Mouse (Mus musculus) neural tube, embryonic 12.5 days (tissue): Measurements from ENCODE around the gene Actg2. TPM values are rescaled to one million over a fixed set of nuclear protein-coding genes. Genes with fewer than 3 reads are reported as not detected.
A peak's percentile ranks its signal among the peaks of the same experiment; 100 is the strongest.

Source experiments
- ATAC-seq: fragments of 200-750 bp; cut with Nextera tagmentation; 2 replicates; pipeline ENCODE4 v1.8.0; 2017; ENCODE audit warnings: low read depth, mild to moderate bottlenecking, moderate TSS enrichment, moderate library complexity; ENCODE audit not compliant: low FRiP score
- H3K27ac ChIP-seq: fragments of 300-500 bp; sonication (generic); 2 replicates; pipeline ENCODE4 v1.5.1; 2016
- H3K27me3 ChIP-seq: fragments of 300-500 bp; sonication (generic); replicated peaks from 2 replicates; pipeline ENCODE4 v1.6.1; 2016; ENCODE audit warnings: mild to moderate bottlenecking
- H3K36me3 ChIP-seq: fragments of 300-500 bp; sonication (generic); 2 replicates; pipeline ENCODE4 v1.6.1; 2016; ENCODE audit warnings: mild to moderate bottlenecking
- H3K4me1 ChIP-seq: fragments of 300-500 bp; sonication (generic); 2 replicates; pipeline ENCODE4 v1.6.1; 2016
- H3K4me2 ChIP-seq: fragments of 300-500 bp; sonication (generic); replicated peaks from 2 replicates; pipeline ENCODE4 v1.6.1; 2016; ENCODE audit warnings: mild to moderate bottlenecking
- H3K4me3 ChIP-seq: fragments of 300-500 bp; sonication (generic); 2 replicates; pipeline ENCODE4 v1.5.1; 2016
- H3K9ac ChIP-seq: fragments of 300-500 bp; sonication (generic); 2 replicates; pipeline ENCODE4 v1.6.1; 2016; ENCODE audit warnings: mild to moderate bottlenecking
- H3K9me3 ChIP-seq: fragments of 300-500 bp; sonication (generic); 2 replicates; pipeline ENCODE4 v1.6.1; 2016; ENCODE audit warnings: mild to moderate bottlenecking
- WGBS: fragments of 180-500 bp; shearing (Covaris S2); methylation state at CpG from one replicate; pipeline ENCODE4 v1.1.7; 2016; 5-methylcytosine and 5-hydroxymethylcytosine counted together
- polyA plus RNA-seq: library from polyadenylated mRNA; unstranded; fragments of >200 nt; fragmentation: Nextera tagmentation; extraction: Ambion mirVana; gene quantifications from 2 replicates; pipeline ENCODE4 v1.2.1, GENCODE M21; 2016

Gene Actg2
- polyA plus RNA-seq, 1 experiment from 2014 or later = 1.3 TPM

- no peak for ATAC-seq
- H3K4me1 ChIP-seq = peaks cover 10% of the 10 kb centered on the region
- no peaks in the 10 kb centered on the region for H3K27me3 ChIP-seq
- WGBS = 38% methylated on average over 6 of the region's 6 CpGs
- H3K4me2 ChIP-seq = peak overlapping the region; percentile 79
- peak overlapping the region; percentile 85 for H3K4me3 ChIP-seq
- peak overlapping the region; percentile 92; the same call in 1 of the 2 replicates for H3K27ac ChIP-seq
- no peaks in the 10 kb centered on the region for H3K9me3 ChIP-seq
- H3K36me3 ChIP-seq = no peaks in the 10 kb centered on the region
- H3K9ac ChIP-seq = peak overlapping the region; percentile 47
Measured at GRCm38 (mm10) chr6:83507168-83507546, 28.9 kb downstream of the Actg2 start.

DNA sequence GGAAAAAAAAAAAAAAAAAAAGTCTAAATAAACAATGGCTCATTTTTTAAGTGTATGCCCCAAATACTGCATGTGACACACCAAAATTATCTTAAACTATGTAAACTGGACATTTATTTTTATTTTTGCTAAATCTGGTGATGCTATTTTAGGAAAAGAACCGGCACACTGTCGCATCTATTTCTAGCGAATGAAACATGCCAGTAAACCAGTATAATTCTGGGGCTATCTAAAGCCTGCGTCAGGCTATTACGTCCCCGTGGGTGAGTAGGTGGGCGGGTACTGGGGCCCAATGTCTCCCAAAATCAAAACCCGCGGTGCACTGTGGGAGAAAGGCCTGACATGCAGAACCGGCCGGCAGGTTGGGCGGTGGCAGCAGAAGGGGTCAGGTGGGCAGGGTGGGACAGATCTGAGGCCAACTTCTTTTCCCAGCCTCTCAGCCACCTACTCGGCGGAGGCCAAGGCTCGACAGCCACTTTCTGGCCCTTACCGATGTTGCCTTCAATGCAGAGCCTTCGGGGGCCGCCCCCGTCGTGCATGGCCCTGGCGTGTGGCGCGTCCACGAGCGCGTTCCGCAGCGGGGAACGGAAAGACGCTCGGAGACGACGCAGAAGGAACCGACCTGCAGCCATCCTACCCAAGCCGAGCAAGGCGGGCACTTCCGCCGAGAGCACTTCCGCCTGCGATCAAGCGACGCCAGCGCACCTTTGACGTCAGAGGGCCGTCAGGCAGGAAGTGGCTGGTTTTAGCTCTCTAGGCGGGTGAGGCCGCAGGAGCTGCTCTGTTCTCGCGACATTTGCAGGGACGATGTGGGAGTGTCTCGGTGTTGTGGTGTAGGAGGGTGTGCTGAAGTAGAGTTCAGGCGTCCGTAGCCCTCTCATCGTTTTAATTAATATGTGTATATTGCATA lies 29.6 kb downstream of the Actg2 start, which contains the start of gene Dguok:
Dguok (minus strand) TSS at position 712 of the 910 bp plus-strand sequence.
- Histone ChIP-seq H3K4me1 (peaks cover 10% of the 10 kb centered on the region), H3K9ac (peak within 1 kb of the TSS; percentile 77), H3K4me3 (peak within 1 kb of the TSS; percentile 85), H3K36me3 (no peaks in the 10 kb centered on the region), H3K27me3 (no peaks in the 10 kb centered on the region), H3K4me2 (peak within 1 kb of the TSS; percentile 79), H3K27ac (peak within 1 kb of the TSS; percentile 92), H3K9me3 (no peaks in the 10 kb centered on the region)
- peak; percentile 100 for ATAC-seq
- under 1% methylated on average over 54 of the region's 54 CpGs for WGBS

DNA sequence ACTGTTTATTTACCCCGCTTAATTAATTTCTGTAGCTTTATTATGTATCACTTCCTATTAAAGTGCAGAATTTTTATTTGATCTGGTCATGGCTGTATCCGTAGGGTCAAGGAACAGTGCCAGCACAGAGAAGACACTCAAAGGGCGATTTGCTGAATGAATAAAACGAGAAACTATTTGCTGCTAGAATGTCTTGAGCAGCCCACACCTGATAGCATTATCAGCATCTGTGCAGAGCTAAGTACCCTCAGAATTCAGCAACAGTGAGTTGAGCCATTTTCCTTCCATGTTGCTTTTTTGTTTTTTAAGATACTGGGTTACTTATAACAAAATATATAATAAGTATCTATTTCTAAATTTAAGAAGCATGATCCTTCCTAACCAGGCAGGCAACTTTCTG lies 30.5 kb downstream of the Actg2 start:
- peaks cover under 1% of the 10 kb centered on the region; the same call in 1 of the 2 replicates for H3K36me3 ChIP-seq
- no peak for ATAC-seq
- peak overlapping the region; percentile 79 for H3K4me2 ChIP-seq
- H3K27ac ChIP-seq = no peak overlapping the region
- peaks cover 10% of the 10 kb centered on the region for H3K4me1 ChIP-seq
- no peak overlapping the region for H3K4me3 ChIP-seq
- no peaks in the 10 kb centered on the region for H3K27me3 ChIP-seq
- no peak overlapping the region for H3K9ac ChIP-seq
- 90% methylated on average over 4 of the region's 4 CpGs for WGBS
- H3K9me3 ChIP-seq = 0 out of 2 replicates have a peak, but pooled peaks cover under 1% of the 10 kb centered on the region

DNA sequence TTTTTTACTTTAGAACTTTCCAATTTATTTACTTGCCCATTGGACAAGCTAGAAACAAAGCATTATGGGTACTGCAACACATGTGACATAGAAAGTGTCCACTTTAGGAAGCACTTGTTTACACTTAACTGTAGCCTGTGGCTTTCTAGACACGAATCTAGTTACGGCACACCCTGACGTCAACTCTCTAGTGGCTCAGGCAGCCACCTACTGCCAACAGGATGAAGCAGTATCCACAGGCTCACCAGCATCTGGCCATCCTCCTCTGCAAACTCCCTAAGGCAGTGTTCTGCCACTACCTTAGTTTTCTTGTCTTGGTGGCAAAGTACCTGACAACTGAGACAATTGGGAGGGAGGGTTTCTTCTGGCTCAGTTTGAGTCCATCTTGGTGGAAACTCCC lies 32.7 kb downstream of the Actg2 start:
- peaks cover 10% of the 10 kb centered on the region; the same call in 1 of the 2 replicates for H3K36me3 ChIP-seq
- no peak for ATAC-seq
- H3K27me3 ChIP-seq = no peaks in the 10 kb centered on the region
- WGBS = 90% methylated on average over 3 of the region's 3 CpGs
- H3K27ac ChIP-seq = no peak overlapping the region
- H3K9me3 ChIP-seq = 0 out of 2 replicates have a peak, but pooled peaks cover 3% of the 10 kb centered on the region
- no peak overlapping the region for H3K9ac ChIP-seq
- H3K4me1 ChIP-seq = peaks cover 10% of the 10 kb centered on the region
- H3K4me2 ChIP-seq = no peak overlapping the region
- H3K4me3 ChIP-seq = no peak overlapping the region

- H3K9me3 ChIP-seq = 0 out of 2 replicates have a peak, but pooled peaks cover 3% of the 10 kb centered on the region
- H3K36me3 ChIP-seq = peaks cover 10% of the 10 kb centered on the region; the same call in 1 of the 2 replicates
- H3K4me3 ChIP-seq = no peak overlapping the region
- peaks cover 10% of the 10 kb centered on the region for H3K4me1 ChIP-seq
- ATAC-seq = no peak
- no peak overlapping the region for H3K4me2 ChIP-seq
- H3K27ac ChIP-seq = no peak overlapping the region
- no peak overlapping the region for H3K9ac ChIP-seq
- WGBS = 89% methylated on average over 3 of the region's 3 CpGs
- no peaks in the 10 kb centered on the region for H3K27me3 ChIP-seq
Measured at GRCm38 (mm10) chr6:83502656-83503055, 33.4 kb downstream of the Actg2 start.

- Histone ChIP-seq H3K27me3 (no peaks in the 10 kb centered on the region), H3K4me2 (no peak overlapping the region), H3K27ac (no peak overlapping the region), H3K9ac (no peak overlapping the region), H3K4me3 (no peak overlapping the region), H3K36me3 (peaks cover 11% of the 10 kb centered on the region; the same call in 1 of the 2 replicates), H3K4me1 (peaks cover 6% of the 10 kb centered on the region), H3K9me3 (0 out of 2 replicates have a peak, but pooled peaks cover 3% of the 10 kb centered on the region)
- ATAC-seq = no peak
- WGBS = 72% methylated on average over 9 of the region's 9 CpGs
Measured at GRCm38 (mm10) chr6:83501524-83502310, 34.3 kb downstream of the Actg2 start.

DNA sequence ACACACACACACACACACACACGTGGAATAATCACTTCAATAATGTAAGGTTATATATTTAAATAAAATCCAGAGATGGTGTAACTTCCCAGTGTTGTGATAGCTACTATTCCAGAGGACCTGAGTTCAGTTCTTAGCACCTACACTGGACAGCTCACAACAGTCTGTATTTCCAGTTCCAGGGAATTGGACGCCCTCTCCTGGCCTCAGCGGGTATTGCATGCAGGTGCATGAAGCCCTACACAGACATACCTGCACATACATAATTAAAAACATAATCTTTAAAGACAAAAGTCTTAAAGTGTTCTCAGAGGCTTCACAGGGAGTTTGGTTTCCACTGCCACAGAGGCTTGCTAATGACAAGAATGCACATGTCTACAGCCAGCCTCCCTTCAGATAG lies 35.6 kb downstream of the Actg2 start:
- no peak for ATAC-seq
- no peak overlapping the region for H3K4me2 ChIP-seq
- 0 out of 2 replicates have a peak, but pooled peaks cover 3% of the 10 kb centered on the region for H3K9me3 ChIP-seq
- H3K9ac ChIP-seq = no peak overlapping the region
- no peak overlapping the region for H3K27ac ChIP-seq
- 64% methylated on average over 3 of the region's 3 CpGs for WGBS
- H3K4me3 ChIP-seq = no peak overlapping the region
- 0 out of 2 replicates have a peak, but pooled peaks cover under 1% of the 10 kb centered on the region for H3K4me1 ChIP-seq
- H3K36me3 ChIP-seq = peaks cover 17% of the 10 kb centered on the region; the same call in 1 of the 2 replicates
- no peaks in the 10 kb centered on the region for H3K27me3 ChIP-seq

DNA sequence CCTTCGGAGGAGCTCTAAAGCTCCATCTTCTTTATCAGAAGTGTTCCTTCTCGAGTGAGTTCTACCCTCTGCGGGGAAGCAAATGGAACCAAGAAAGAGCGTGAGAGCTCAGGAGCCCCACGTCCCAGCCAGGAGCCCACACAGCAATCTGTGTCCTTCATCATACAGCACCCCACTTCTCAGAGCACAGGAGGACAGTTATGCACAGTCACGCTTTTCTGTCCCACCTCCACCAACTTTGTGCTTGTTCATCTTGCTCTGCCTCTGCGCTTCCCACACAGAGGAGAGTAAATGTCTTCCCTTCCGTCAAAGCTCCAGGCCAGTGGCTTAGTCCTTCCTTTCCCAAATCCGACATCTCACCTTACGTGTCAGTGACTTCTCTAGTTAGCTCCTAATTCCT lies 37.0 kb downstream of the Actg2 start:
- Histone ChIP-seq H3K9ac (no peak overlapping the region), H3K4me1 (no peaks in the 10 kb centered on the region), H3K9me3 (0 out of 2 replicates have a peak, but pooled peaks cover 3% of the 10 kb centered on the region), H3K27me3 (no peaks in the 10 kb centered on the region), H3K4me2 (no peak overlapping the region), H3K36me3 (peaks cover 17% of the 10 kb centered on the region; the same call in 1 of the 2 replicates), H3K27ac (no peak overlapping the region), H3K4me3 (no peak overlapping the region)
- 89% methylated on average over 10 of the region's 10 CpGs for WGBS
- no peak for ATAC-seq

- 89% methylated on average over 22 of the region's 22 CpGs for WGBS
- no peak overlapping the region for H3K9ac ChIP-seq
- no peak for ATAC-seq
Measured at GRCm38 (mm10) chr6:83496753-83497710, 39.0 kb downstream of the Actg2 start.

GRCm38 (mm10) chr6:83496009-83496752 lies 39.9 kb downstream of the Actg2 start:
- H3K4me1 ChIP-seq = no peaks in the 10 kb centered on the region
- H3K27me3 ChIP-seq = no peaks in the 10 kb centered on the region
- WGBS = 96% methylated on average over 9 of the region's 9 CpGs
- H3K27ac ChIP-seq = no peak overlapping the region
- H3K4me2 ChIP-seq = no peak overlapping the region
- no peak overlapping the region for H3K4me3 ChIP-seq
- ATAC-seq = no peak
- no peak overlapping the region for H3K9ac ChIP-seq
- 0 out of 2 replicates have a peak, but pooled peaks cover 3% of the 10 kb centered on the region for H3K9me3 ChIP-seq
- H3K36me3 ChIP-seq = peaks cover 28% of the 10 kb centered on the region

More at GRCm38 (mm10) chr6:83496753-83497710, 39.0 kb downstream of the Actg2 start:
- no peaks in the 10 kb centered on the region for H3K27me3 ChIP-seq
- no peak overlapping the region for H3K27ac ChIP-seq
- H3K9me3 ChIP-seq = 0 out of 2 replicates have a peak, but pooled peaks cover 3% of the 10 kb centered on the region
- peaks cover 28% of the 10 kb centered on the region for H3K36me3 ChIP-seq
- no peaks in the 10 kb centered on the region for H3K4me1 ChIP-seq
- no peak overlapping the region for H3K4me2 ChIP-seq
- no peak overlapping the region for H3K4me3 ChIP-seq
